Mouse (Mus musculus): Measurements from ENCODE around the gene Themis2. TPM values are rescaled to one million over a fixed set of nuclear protein-coding genes. Genes with fewer than 3 reads are reported as not detected.
"Not testable (repeated sequence)": the region's sequence is repeated elsewhere in the genome, so short reads cannot be mapped to it uniquely, and the experiment has no call there.

Themis2 gene
- polyA plus RNA-seq, 1 experiment from 2014 or later, result 2.7 TPM

- Histone ChIP-seq H3K4me3 (ENCODE audit: low read depth, low read length) (no peak overlapping the region), H3K27ac (ENCODE audit: low read depth, low read length) (no peak overlapping the region), H3K36me3 (ENCODE audit: control insufficient read depth, insufficient read depth, low read length) (peaks cover 86% of the 10 kb centered on the region), H3K27me3 (replicated peaks; ENCODE audit: control insufficient read depth, insufficient read depth, low read length) (no peaks in the 10 kb centered on the region), H3K9me3 (ENCODE audit: control insufficient read depth, low read length) (no peaks in the 10 kb centered on the region), H3K9ac (ENCODE audit: low read depth, low read length) (no peak overlapping the region), H3K4me2 (no peak overlapping the region), H3K4me1 (replicated peaks; ENCODE audit: control insufficient read depth, insufficient read depth, low read length) (no peaks in the 10 kb centered on the region)
- DNase-seq (ENCODE audit: low spot score) (no peak), ATAC-seq (replicated peaks; ENCODE audit: low FRiP score) (no peak)
- 86% methylated on average over 3 of the region's 3 CpGs for WGBS
These were observed 21.3 kb downstream of the Themis2 start for GRCm38 (mm10) chr4:132774905-132775304.

GRCm38 (mm10) chr4:132771776-132772175, 24.4 kb downstream of the Themis2 start:
- H3K4me2 ChIP-seq, result no peak overlapping the region
- H3K4me3 ChIP-seq (ENCODE audit: low read depth, low read length), result no peak overlapping the region
- no peaks in the 10 kb centered on the region for H3K27me3 ChIP-seq (replicated peaks; ENCODE audit: control insufficient read depth, insufficient read depth, low read length)
- ATAC-seq (replicated peaks; ENCODE audit: low FRiP score) (no peak), DNase-seq (ENCODE audit: low spot score) (no peak)
- no peaks in the 10 kb centered on the region for H3K9me3 ChIP-seq (ENCODE audit: control insufficient read depth, low read length)
- H3K36me3 ChIP-seq (ENCODE audit: control insufficient read depth, insufficient read depth, low read length), result peaks cover 59% of the 10 kb centered on the region
- no peak overlapping the region for H3K9ac ChIP-seq (ENCODE audit: low read depth, low read length)
- WGBS, result 91% methylated on average over 9 of the region's 9 CpGs
- H3K4me1 ChIP-seq (replicated peaks; ENCODE audit: control insufficient read depth, insufficient read depth, low read length), result no peaks in the 10 kb centered on the region
- no peak overlapping the region for H3K27ac ChIP-seq (ENCODE audit: low read depth, low read length)

- Histone ChIP-seq H3K4me3 (ENCODE audit: low read depth, low read length) (peak within 1 kb of the TSS; percentile 77), H3K4me1 (replicated peaks; ENCODE audit: control insufficient read depth, insufficient read depth, low read length) (no peaks in the 10 kb centered on the region), H3K9ac (ENCODE audit: low read depth, low read length) (peak within 1 kb of the TSS; percentile 96), H3K36me3 (ENCODE audit: control insufficient read depth, insufficient read depth, low read length) (peaks cover 27% of the 10 kb centered on the region), H3K27ac (ENCODE audit: low read depth, low read length) (peak within 1 kb of the TSS; percentile 72), H3K27me3 (replicated peaks; ENCODE audit: control insufficient read depth, insufficient read depth, low read length) (no peaks in the 10 kb centered on the region), H3K9me3 (ENCODE audit: control insufficient read depth, low read length) (no peaks in the 10 kb centered on the region), H3K4me2 (peak within 1 kb of the TSS; percentile 85)
- peak; percentile 92 for ATAC-seq (replicated peaks; ENCODE audit: low FRiP score)
- DNase-seq (ENCODE audit: low spot score), result peak; percentile 94
- WGBS, result under 1% methylated on average over 71 of the region's 71 CpGs
These were observed 28.0 kb downstream of the Themis2 start, which contains the start of gene Rpa2 for GRCm38 (mm10) chr4:132767914-132768876. Gene Rpa2 (plus strand): TSS chr4:132768332.

- not testable (repeated sequence) for ATAC-seq (replicated peaks; ENCODE audit: low FRiP score); H3K4me1 ChIP-seq (replicated peaks; ENCODE audit: control insufficient read depth, insufficient read depth, low read length); H3K27me3 ChIP-seq (replicated peaks; ENCODE audit: control insufficient read depth, insufficient read depth, low read length); H3K4me2 ChIP-seq; H3K9me3 ChIP-seq (ENCODE audit: control insufficient read depth, low read length); H3K27ac ChIP-seq (ENCODE audit: low read depth, low read length); H3K9ac ChIP-seq (ENCODE audit: low read depth, low read length); H3K4me3 ChIP-seq (ENCODE audit: low read depth, low read length); H3K36me3 ChIP-seq (ENCODE audit: control insufficient read depth, insufficient read depth, low read length); DNase-seq (ENCODE audit: low spot score)
- WGBS, result 88% methylated on average over 3 of the region's 3 CpGs
These were observed 33.1 kb downstream of the Themis2 start for GRCm38 (mm10) chr4:132763125-132763524.

GRCm38 (mm10) chr4:132762602-132763001, 33.6 kb downstream of the Themis2 start:
- Histone ChIP-seq H3K27ac (ENCODE audit: low read depth, low read length) (no peak overlapping the region), H3K9me3 (ENCODE audit: control insufficient read depth, low read length) (no peaks in the 10 kb centered on the region), H3K4me1 (replicated peaks; ENCODE audit: control insufficient read depth, insufficient read depth, low read length) (no peaks in the 10 kb centered on the region), H3K4me3 (ENCODE audit: low read depth, low read length) (no peak overlapping the region), H3K4me2 (no peak overlapping the region), H3K9ac (ENCODE audit: low read depth, low read length) (no peak overlapping the region), H3K27me3 (replicated peaks; ENCODE audit: control insufficient read depth, insufficient read depth, low read length) (peaks cover 6% of the 10 kb centered on the region; the same call in 1 of the 2 replicates), H3K36me3 (ENCODE audit: control insufficient read depth, insufficient read depth, low read length) (no peaks in the 10 kb centered on the region)
- DNase-seq (ENCODE audit: low spot score) (no peak), ATAC-seq (replicated peaks; ENCODE audit: low FRiP score) (no peak)
- WGBS, result 73% methylated on average over 6 of the region's 6 CpGs

- no peak overlapping the region for H3K4me3 ChIP-seq (ENCODE audit: low read depth, low read length)
- H3K27ac ChIP-seq (ENCODE audit: low read depth, low read length), result no peak overlapping the region
- no peak for DNase-seq (ENCODE audit: low spot score)
- no peak overlapping the region for H3K9ac ChIP-seq (ENCODE audit: low read depth, low read length)
- ATAC-seq (replicated peaks; ENCODE audit: low FRiP score), result no peak
- no peaks in the 10 kb centered on the region for H3K9me3 ChIP-seq (ENCODE audit: control insufficient read depth, low read length)
- H3K27me3 ChIP-seq (replicated peaks; ENCODE audit: control insufficient read depth, insufficient read depth, low read length), result peaks cover 20% of the 10 kb centered on the region; the same call in 1 of the 2 replicates
- H3K4me2 ChIP-seq, result no peak overlapping the region
- WGBS, result 42% methylated on average over 3 of the region's 3 CpGs
- H3K4me1 ChIP-seq (replicated peaks; ENCODE audit: control insufficient read depth, insufficient read depth, low read length), result 0 out of 2 replicates have a peak, but pooled peaks cover 5% of the 10 kb centered on the region
- H3K36me3 ChIP-seq (ENCODE audit: control insufficient read depth, insufficient read depth, low read length), result no peaks in the 10 kb centered on the region
These were observed 35.9 kb downstream of the Themis2 start for GRCm38 (mm10) chr4:132760296-132760695.

- no peaks in the 10 kb centered on the region for H3K9me3 ChIP-seq (ENCODE audit: control insufficient read depth, low read length)
- no peak overlapping the region for H3K27ac ChIP-seq (ENCODE audit: low read depth, low read length)
- no peaks in the 10 kb centered on the region for H3K36me3 ChIP-seq (ENCODE audit: control insufficient read depth, insufficient read depth, low read length)
- ATAC-seq (replicated peaks; ENCODE audit: low FRiP score), result no peak
- H3K27me3 ChIP-seq (replicated peaks; ENCODE audit: control insufficient read depth, insufficient read depth, low read length), result peaks cover 20% of the 10 kb centered on the region; the same call in 1 of the 2 replicates
- 0 out of 2 replicates have a peak, but pooled peaks cover 5% of the 10 kb centered on the region for H3K4me1 ChIP-seq (replicated peaks; ENCODE audit: control insufficient read depth, insufficient read depth, low read length)
- no peak overlapping the region for H3K9ac ChIP-seq (ENCODE audit: low read depth, low read length)
- no peak for DNase-seq (ENCODE audit: low spot score)
- 72% methylated on average over 7 of the region's 7 CpGs for WGBS
- no peak overlapping the region; the same call in 1 of the 2 replicates for H3K4me3 ChIP-seq (ENCODE audit: low read depth, low read length)
- no peak overlapping the region for H3K4me2 ChIP-seq
These were observed 38.4 kb downstream of the Themis2 start for GRCm38 (mm10) chr4:132757633-132758351.

GRCm38 (mm10) chr4:132756974-132757373, 39.2 kb downstream of the Themis2 start, which contains the start of gene Smpdl3b:
Gene Smpdl3b (minus strand): TSS chr4:132757252.
- Histone ChIP-seq H3K9ac (ENCODE audit: low read depth, low read length) (peak within 1 kb of the TSS; percentile 47; the same call in 1 of the 2 replicates), H3K27ac (ENCODE audit: low read depth, low read length) (no peak within 1 kb of the TSS), H3K27me3 (replicated peaks; ENCODE audit: control insufficient read depth, insufficient read depth, low read length) (peaks cover 20% of the 10 kb centered on the region; the same call in 1 of the 2 replicates), H3K9me3 (ENCODE audit: control insufficient read depth, low read length) (no peaks in the 10 kb centered on the region), H3K4me2 (peak within 1 kb of the TSS; percentile 77), H3K4me1 (replicated peaks; ENCODE audit: control insufficient read depth, insufficient read depth, low read length) (0 out of 2 replicates have a peak, but pooled peaks cover 5% of the 10 kb centered on the region), H3K4me3 (ENCODE audit: low read depth, low read length) (peak within 1 kb of the TSS; percentile 51), H3K36me3 (ENCODE audit: control insufficient read depth, insufficient read depth, low read length) (no peaks in the 10 kb centered on the region)
- WGBS, result under 1% methylated on average over 22 of the region's 22 CpGs
- DNase-seq (ENCODE audit: low spot score) (peak; percentile 54), ATAC-seq (replicated peaks; ENCODE audit: low FRiP score) (no peak)
